9 mouse cellular contexts compared by ENCODE assay signal in genomic region chr2:146258736-146259469, GRCm38 (mm10). TPM values are rescaled to one million over a fixed set of nuclear protein-coding genes. Genes with fewer than 3 reads are reported as not detected.
DNase-seq lines count a peak whose midpoint lies in the region; ATAC-seq and TF ChIP-seq lines count a peak whose summit lies in the region.
"Had no signal": no experiment of that assay in that cellular context is flagged by ENCODE, and none has a peak within 500 bp of the region (broad histone marks: within the 10 kb centered on the region; RNA-seq: fewer than 3 reads in every experiment).

No protein-coding gene starts in this region.

- no peaks in the 10 kb centered on the region for H3K36me3 ChIP-seq in kidney, embryonic 16.5 days (ENCODE audit: insufficient read depth, low read length)

- H3K9ac ChIP-seq in kidney, embryonic 16.5 days (replicated peaks; ENCODE audit: low read length): no peak overlapping the region

- no peak for TF ChIP-seq POLR2A in olfactory bulb, adult 2 months (IDR thresholded peaks at IDR 0.05; ENCODE audit: insufficient read depth, low read depth, low read length)

- H3K4me2 ChIP-seq in kidney, embryonic 16.5 days (replicated peaks; ENCODE audit: low read depth, low read length): no peak overlapping the region

- WGBS in olfactory bulb, adult 2 months: 44% methylated on average over 10 of the region's 10 CpGs
- 47% methylated on average over 10 of the region's 10 CpGs for WGBS in kidney, embryonic 16.5 days

- no peak for TF ChIP-seq CTCF in olfactory bulb, adult 2 months (IDR thresholded peaks at IDR 0.05; ENCODE audit: insufficient read depth, low read depth, low read length)

- DNase-seq in lung, postnatal 36 days: peak; percentile 12
- no peak for DNase-seq in lung, postnatal 10 days
- DNase-seq in heart, adult 9 months (ENCODE audit: low spot score in 2 of 2): peak; percentile 54 to 57
- peak; percentile 31 to 40 for DNase-seq in layer of hippocampus, postnatal 36 days
- DNase-seq in spleen, adult 18-20 months: no peak
- no peak for DNase-seq in adrenal gland, adult 18-20 months (ENCODE audit: low spot score in 2 of 2)

- no peaks in the 10 kb centered on the region for H3K9me3 ChIP-seq in kidney, embryonic 16.5 days (ENCODE audit: low read length)
- H3K9me3 ChIP-seq: megakaryocyte, embryonic 14.5 days had no signal

- H3K27ac ChIP-seq in olfactory bulb, adult 2 months (ENCODE audit: insufficient read depth, low read depth, low read length): peak overlapping the region; percentile 52
- no peak overlapping the region for H3K27ac ChIP-seq in kidney, embryonic 16.5 days (ENCODE audit: low read length)

- ATAC-seq in kidney, embryonic 16.5 days (ENCODE audit: low FRiP score, low TSS enrichment): no peak

- H3K4me3 ChIP-seq in olfactory bulb, adult 2 months (ENCODE audit: insufficient read depth, low read depth, low read length): no peak overlapping the region
- no peak overlapping the region for H3K4me3 ChIP-seq in kidney, embryonic 16.5 days (ENCODE audit: low read length)
- H3K4me3 ChIP-seq: megakaryocyte, embryonic 14.5 days had no signal

- peaks cover 9% of the 10 kb centered on the region for H3K4me1 ChIP-seq in olfactory bulb, adult 2 months (ENCODE audit: control insufficient read depth, insufficient read depth, low read length)
- no peaks in the 10 kb centered on the region; the same call in 1 of the 2 replicates for H3K4me1 ChIP-seq in kidney, embryonic 16.5 days (ENCODE audit: insufficient read depth, low read length)

- no peaks in the 10 kb centered on the region for H3K27me3 ChIP-seq in kidney, embryonic 16.5 days (ENCODE audit: insufficient read depth, low read length)
- H3K27me3 ChIP-seq: megakaryocyte, embryonic 14.5 days had no signal

RNA-seq across cellular contexts. Expression of gene Insm1, which starts 37.2 kb away (rescaled TPM):
- total RNA-seq in layer of hippocampus, postnatal 36 days (2021): 1 to 10 TPM; 7.1 to 7.7 TPM
- not detected in 2 replicates for polyA plus RNA-seq in olfactory bulb, adult 2 months (2012; ENCODE audit: insufficient read depth, insufficient read length, low replicate concordance, missing spikeins)
- 1 to 10 TPM; 5.6 to 7.0 TPM for total RNA-seq in adrenal gland, adult 18-20 months (2021)
- not detected in 2 replicates for polyA plus RNA-seq in kidney, embryonic 16.5 days (2015; fragmentation: Nextera tagmentation; extraction: Ambion mirVana)

Comparison
In these comparisons a context has a peak if more than half of its experiments do, and no peak if none do; other contexts are left out.
1. DNase-seq: peak in lung, postnatal 36 days (single experiment), heart, adult 9 months (2 of 2) and layer of hippocampus, postnatal 36 days (2 of 2); none in lung, postnatal 10 days (single experiment), spleen, adult 18-20 months (0 of 2) and adrenal gland, adult 18-20 months (0 of 2).